Mouse (Mus musculus): ENCODE results near the gene Ttc39d. TPM values are rescaled to one million over a fixed set of nuclear protein-coding genes. Genes with fewer than 3 reads are reported as not detected.

Gene Ttc39d
- total RNA-seq (2023), result not detected

GRCm38 (mm10) chr17:80206671-80207581, at the start of gene Ttc39d, which contains the start of gene Srsf7:
Gene Ttc39d (plus strand): TSS chr17:80207460.
Gene Srsf7 (minus strand): TSS chr17:80207307.

GRCm38 (mm10) chr17:80224326-80225116, 17.3 kb downstream of the Ttc39d start, which contains the start of gene Gemin6:
Gene Gemin6 (plus strand): TSS chr17:80224441.

Other genes starting within 250 kb of the Ttc39d start
- 17.4 TPM for gene Hnrnpll, start 145.1 kb upstream of the Ttc39d start, total RNA-seq (2023)
- 4.8 TPM for gene Galm, start 80.0 kb upstream of the Ttc39d start, total RNA-seq (2023)
- 393 TPM for gene Srsf7, start 153 bp upstream of the Ttc39d start, total RNA-seq (2023)
- 4.2 TPM for gene Gemin6, start 17.0 kb downstream of the Ttc39d start, total RNA-seq (2023)
- not detected for gene Morn2, start 82.7 kb downstream of the Ttc39d start, total RNA-seq (2023)
- gene Dhx57, start 83.0 kb downstream of the Ttc39d start, total RNA-seq (2023), result 30.2 TPM
- 2.9 TPM for gene Arhgef33, start 99.9 kb downstream of the Ttc39d start, total RNA-seq (2023)
- not detected for gene Gm10190, start 166.1 kb downstream of the Ttc39d start, total RNA-seq (2023)